Mouse (Mus musculus) spleen, adult 2 months (tissue): ENCODE measurements around the gene Gtpbp4. TPM values are rescaled to one million over a fixed set of nuclear protein-coding genes. Genes with fewer than 3 reads are reported as not detected.
A peak's percentile ranks its signal among the peaks of the same experiment; 100 is the strongest.

Experiments used
- DNase-seq, 2 experiments: peaks; one replicate each; pipeline versions ENCODE4 v3.0.0 to v3.0.0-alpha.2; 2012 to 2021; ENCODE audit warnings: low spot score in 2 of 2, low read depth in 1 of 2
- H3K27ac ChIP-seq: fragments of 200-500 bp; 2 replicates; pipeline ENCODE4 v1.5.1; 2012; ENCODE audit warnings: low read length, inconsistent platforms; ENCODE audit not compliant: insufficient read depth
- H3K27me3 ChIP-seq: fragments of 200-500 bp; 2 replicates; pipeline ENCODE4 v1.6.1; 2012; ENCODE audit warnings: mild to moderate bottlenecking, moderate library complexity, low read length, inconsistent platforms; ENCODE audit not compliant: control insufficient read depth, insufficient read depth
- H3K36me3 ChIP-seq: fragments of 200-500 bp; 2 replicates; pipeline ENCODE4 v1.6.1; 2012; ENCODE audit warnings: mild to moderate bottlenecking, low read length, inconsistent platforms; ENCODE audit not compliant: control insufficient read depth, insufficient read depth
- H3K4me1 ChIP-seq: fragments of 200-500 bp; 2 replicates; pipeline ENCODE4 v1.6.1; 2011; ENCODE audit warnings: inconsistent platforms; ENCODE audit not compliant: control insufficient read depth, insufficient read depth, insufficient read length
- H3K4me3 ChIP-seq: fragments of 200-500 bp; 2 replicates; pipeline ENCODE4 v1.5.1; 2011; ENCODE audit warnings: mild to moderate bottlenecking, inconsistent platforms; ENCODE audit not compliant: insufficient read depth, insufficient read length; ENCODE audit errors: extremely low read depth
- CTCF ChIP-seq: fragments of 200-500 bp; IDR thresholded peaks from 2 replicates; pipeline ENCODE4 v1.5.1; 2011; ENCODE audit warnings: mild to moderate bottlenecking, inconsistent platforms; ENCODE audit not compliant: insufficient read depth, insufficient read length, insufficient replicate concordance; ENCODE audit errors: extremely low read depth
- POLR2A ChIP-seq: fragments of 200-500 bp; IDR thresholded peaks from 2 replicates; pipeline ENCODE4 v1.6.1; 2011; ENCODE audit warnings: low read depth, low read length, inconsistent platforms
- WGBS: fragments of 180-500 bp; shearing (Covaris S2); methylation state at CpG from one replicate; pipeline ENCODE4 v1.1.7; 2018; 5-methylcytosine and 5-hydroxymethylcytosine counted together
- polyA plus RNA-seq: library from polyadenylated mRNA; depleted of rRNA; stranded (reverse); fragments of >200 nt; gene quantifications from 2 replicates; pipeline ENCODE4 v1.2.3, GENCODE M21; 2012; rRNA removed

Gene Gtpbp4
- polyA plus RNA-seq = 5.5 and 6.3 TPM in 2 replicates

- WGBS = 2% methylated on average over 51 of the region's 51 CpGs
- Histone ChIP-seq H3K4me3 (peak within 1 kb of the TSS; percentile 80), H3K27ac (peak within 1 kb of the TSS; percentile 79), H3K27me3 (no peaks in the 10 kb centered on the region), H3K4me1 (no peaks in the 10 kb centered on the region), H3K36me3 (peaks cover 2% of the 10 kb centered on the region; the same call in 1 of the 2 replicates)
- peak; percentile 93 to 94 for DNase-seq
- TF ChIP-seq CTCF (peak; percentile 54; the same call in 1 of the 2 replicates), POLR2A (peak; percentile 34; the same call in 1 of the 2 replicates)
Measured at GRCm38 (mm10) chr13:8995990-8996786, at the start of gene Gtpbp4. TSS of gene Gtpbp4 (minus strand) at chr13:8996083.

- no peak for DNase-seq
- Histone ChIP-seq H3K4me1 (no peaks in the 10 kb centered on the region), H3K36me3 (no peaks in the 10 kb centered on the region), H3K27me3 (no peaks in the 10 kb centered on the region), H3K27ac (no peak overlapping the region), H3K4me3 (no peak overlapping the region)
- WGBS = 96% methylated on average over 1 of the region's 1 CpGs
- no peak for TF ChIP-seq POLR2A
- no peak for TF ChIP-seq CTCF
Measured at GRCm38 (mm10) chr13:9044731-9045130, 48.8 kb upstream of the Gtpbp4 start.

GRCm38 (mm10) chr13:9043289-9044049, 47.6 kb upstream of the Gtpbp4 start:
- DNase-seq = no peak
- 37% methylated on average over 3 of the region's 3 CpGs for WGBS
- Histone ChIP-seq H3K27ac (no peak overlapping the region), H3K4me1 (no peaks in the 10 kb centered on the region), H3K36me3 (no peaks in the 10 kb centered on the region), H3K4me3 (no peak overlapping the region), H3K27me3 (no peaks in the 10 kb centered on the region)
- TF ChIP-seq POLR2A (no peak), CTCF (no peak)

DNA sequence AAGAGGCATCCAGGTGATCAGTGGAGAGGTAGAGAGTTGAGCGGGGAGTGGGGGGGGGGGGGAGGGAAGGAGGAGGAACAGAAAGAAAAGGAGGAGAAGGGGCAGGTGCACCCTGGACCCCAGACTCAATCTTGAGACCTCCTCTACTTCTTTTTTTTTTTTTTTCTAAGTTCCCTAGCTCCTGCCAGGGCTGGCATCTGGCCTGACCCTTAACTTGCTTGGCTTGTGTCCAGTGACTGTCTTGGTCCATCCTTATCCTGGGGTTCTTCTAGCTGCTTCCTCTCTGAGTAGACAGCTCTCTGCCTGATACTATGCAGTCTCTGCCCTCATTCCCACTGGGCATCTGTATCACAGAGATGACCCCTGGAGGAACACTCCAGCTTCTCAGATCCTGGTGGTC, 44.7 kb upstream of the Gtpbp4 start:
- Histone ChIP-seq H3K4me1 (no peaks in the 10 kb centered on the region), H3K27me3 (no peaks in the 10 kb centered on the region), H3K27ac (no peak overlapping the region), H3K36me3 (no peaks in the 10 kb centered on the region), H3K4me3 (no peak overlapping the region)
- no peak for DNase-seq
- TF ChIP-seq POLR2A (no peak), CTCF (no peak)
- 70% methylated on average over 1 of the region's 1 CpGs for WGBS

DNA sequence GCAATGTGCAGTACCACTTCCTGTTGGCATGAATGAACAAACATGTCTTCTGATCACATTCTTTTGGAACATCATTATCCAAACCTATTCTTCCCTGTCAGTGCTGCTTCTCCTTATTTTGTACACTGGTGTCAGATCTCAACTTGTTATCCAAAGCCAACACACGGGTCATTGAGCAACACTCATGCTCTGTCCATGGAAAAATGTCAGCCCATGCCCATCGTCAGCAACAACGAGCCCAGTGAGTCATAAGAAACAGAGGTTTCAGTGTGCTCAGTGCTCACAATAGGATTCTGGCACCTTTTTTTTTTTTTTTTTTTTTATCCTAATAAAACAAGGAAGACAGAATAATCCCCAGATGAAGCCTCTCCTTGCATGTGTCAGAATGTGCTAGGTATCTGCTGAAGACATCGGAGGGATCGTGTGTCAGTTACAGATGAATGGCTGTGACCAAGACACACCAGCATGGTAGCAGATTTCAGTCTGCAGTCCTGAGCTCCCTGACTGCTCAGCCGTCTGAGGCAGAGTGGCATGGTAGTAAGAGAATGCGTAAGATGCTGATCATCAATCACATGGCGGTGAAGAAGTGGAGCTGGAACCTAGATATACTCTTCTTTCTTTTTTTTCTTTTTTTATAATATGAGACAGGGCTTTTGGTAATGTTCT, 36.2 kb upstream of the Gtpbp4 start:
- WGBS = 93% methylated on average over 8 of the region's 8 CpGs
- no peak overlapping the region for H3K4me3 ChIP-seq
- TF ChIP-seq POLR2A (no peak), CTCF (no peak)
- no peaks in the 10 kb centered on the region for H3K4me1 ChIP-seq
- H3K27ac ChIP-seq = no peak overlapping the region
- no peaks in the 10 kb centered on the region for H3K36me3 ChIP-seq
- no peaks in the 10 kb centered on the region for H3K27me3 ChIP-seq
- no peak for DNase-seq

GRCm38 (mm10) chr13:9030364-9030763, 34.5 kb upstream of the Gtpbp4 start:
- DNase-seq = no peak
- WGBS = 33% methylated on average over 4 of the region's 4 CpGs
- TF ChIP-seq CTCF (no peak), POLR2A (no peak)
- no peaks in the 10 kb centered on the region for H3K4me1 ChIP-seq
- no peaks in the 10 kb centered on the region for H3K27me3 ChIP-seq
- no peak overlapping the region for H3K4me3 ChIP-seq
- H3K27ac ChIP-seq = no peak overlapping the region
- H3K36me3 ChIP-seq = no peaks in the 10 kb centered on the region
